11 mouse cellular contexts compared by ENCODE assay signal in the genomic region with DNA sequence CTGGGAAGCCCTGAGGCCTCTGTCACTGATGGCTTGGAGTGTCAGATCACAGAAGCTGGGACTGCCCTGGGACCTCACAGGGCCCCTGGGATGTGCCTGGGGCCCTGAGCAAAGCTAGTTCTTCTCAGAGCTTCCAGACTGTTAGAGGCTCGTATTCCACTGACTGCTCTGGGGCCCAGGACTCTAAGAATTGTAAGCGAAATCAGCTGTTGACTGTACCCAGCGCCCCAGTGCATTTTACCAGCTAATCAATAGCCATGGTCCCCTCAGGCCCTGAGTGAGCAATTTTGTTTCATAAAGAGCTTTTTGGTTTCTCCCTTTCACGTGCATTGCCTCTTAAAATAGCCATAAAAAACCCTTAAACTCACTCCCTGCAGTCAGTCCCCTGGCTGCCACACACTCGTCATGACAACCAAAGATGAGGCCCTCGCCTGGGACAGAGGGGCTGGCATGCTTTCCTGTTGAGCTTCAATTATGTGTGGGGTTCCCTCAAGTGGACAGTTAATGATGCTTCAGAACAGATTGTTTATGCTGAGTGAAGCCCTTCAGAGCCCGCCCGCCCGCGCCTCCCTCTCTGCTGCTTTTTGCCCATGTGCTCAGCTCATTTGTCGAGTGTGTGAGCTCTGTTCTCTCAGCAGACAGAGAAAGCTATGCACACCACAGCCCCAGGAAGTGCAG. TPM values are rescaled to one million over a fixed set of nuclear protein-coding genes. Genes with fewer than 3 reads are reported as not detected.
DNase-seq lines count a peak whose midpoint lies in the region; ATAC-seq and TF ChIP-seq lines count a peak whose summit lies in the region.
"Had no signal": no experiment of that assay in that cellular context is flagged by ENCODE, and none has a peak within 500 bp of the region (broad histone marks: within the 10 kb centered on the region; RNA-seq: fewer than 3 reads in every experiment).

No protein-coding gene starts in this region.

- no peak for DNase-seq in frontal cortex, postnatal 10 days (ENCODE audit: low spot score in 2 of 2)
- peak; percentile 35 for DNase-seq in neural tube, embryonic 11.5 days (ENCODE audit: low spot score)
- DNase-seq in neural tube, embryonic 10.5 days (ENCODE audit: extremely low spot score, low spot score): no peak
- peak; percentile 67 for DNase-seq in lung, postnatal 10 days
- DNase-seq in stomach, postnatal 0 days (ENCODE audit: low spot score): no peak
- DNase-seq in adipocyte (ENCODE audit: low spot score): no peak
- DNase-seq in spleen, postnatal 36 days (ENCODE audit: low spot score in 2 of 2): no peak
- DNase-seq: heart, postnatal 14 days had no signal

- TF ChIP-seq EP300 in stomach, postnatal 0 days (optimal IDR thresholded peaks at IDR 0.05): no peak

- H3K27ac ChIP-seq in neural tube, embryonic 11.5 days (ENCODE audit: low read depth, low read length): peak overlapping the region; percentile 35; the same call in 1 of the 2 replicates
- H3K27ac ChIP-seq in stomach, postnatal 0 days (replicated peaks): no peak overlapping the region
- H3K27ac ChIP-seq: liver, embryonic 15.5 days had no signal

- peaks cover 4% of the 10 kb centered on the region for H3K4me1 ChIP-seq in neural tube, embryonic 11.5 days (ENCODE audit: control insufficient read depth, insufficient read depth, low read length)
- H3K4me1 ChIP-seq in stomach, postnatal 0 days (replicated peaks; ENCODE audit: control insufficient read depth, insufficient read depth): no peaks in the 10 kb centered on the region

- H3K36me3 ChIP-seq in neural tube, embryonic 11.5 days (ENCODE audit: control insufficient read depth, insufficient read depth, low read length): no peaks in the 10 kb centered on the region; the same call in 1 of the 2 replicates
- no peaks in the 10 kb centered on the region for H3K36me3 ChIP-seq in stomach, postnatal 0 days (ENCODE audit: control insufficient read depth, insufficient read depth, low read length)

- H3K4me2 ChIP-seq in neural tube, embryonic 11.5 days (ENCODE audit: low read depth): no peak overlapping the region
- no peak overlapping the region for H3K4me2 ChIP-seq in stomach, postnatal 0 days (replicated peaks; ENCODE audit: low read depth)
- H3K4me2 ChIP-seq: liver, embryonic 15.5 days had no signal

- peak; percentile 23; the same call in 1 of the 2 replicates for TF ChIP-seq CTCF in stomach, postnatal 0 days (IDR thresholded peaks at IDR 0.05; ENCODE audit: low read depth)

- WGBS in neural tube, embryonic 11.5 days: 36% methylated on average over 11 of the region's 11 CpGs
- WGBS in stomach, postnatal 0 days: 53% methylated on average over 11 of the region's 11 CpGs

- H3K4me3 ChIP-seq in neural tube, embryonic 11.5 days (ENCODE audit: low read depth, low read length): no peak overlapping the region
- H3K4me3 ChIP-seq in stomach, postnatal 0 days (ENCODE audit: low read depth, low read length): no peak overlapping the region
- H3K4me3 ChIP-seq: liver, embryonic 15.5 days had no signal

- H3K9me3 ChIP-seq in neural tube, embryonic 11.5 days (ENCODE audit: control insufficient read depth, low read length): no peaks in the 10 kb centered on the region
- no peaks in the 10 kb centered on the region for H3K9me3 ChIP-seq in stomach, postnatal 0 days (ENCODE audit: control insufficient read depth, low read length)
- H3K9me3 ChIP-seq: liver, embryonic 15.5 days had no signal

- H3K27me3 ChIP-seq in neural tube, embryonic 11.5 days (ENCODE audit: control insufficient read depth, insufficient read depth, low read length): no peaks in the 10 kb centered on the region
- H3K27me3 ChIP-seq in stomach, postnatal 0 days (ENCODE audit: control insufficient read depth, insufficient read depth, low read length): no peaks in the 10 kb centered on the region
- H3K27me3 ChIP-seq: liver, embryonic 15.5 days had no signal

- peak; percentile 67; the same call in 1 of the 2 replicates for ATAC-seq in frontal cortex, adult (ENCODE audit: low TSS enrichment)
- peak; percentile 35; the same call in 1 of the 2 replicates for ATAC-seq in neural tube, embryonic 11.5 days (ENCODE audit: insufficient read depth, low FRiP score, low TSS enrichment)
- ATAC-seq in stomach, postnatal 0 days (ENCODE audit: low FRiP score, low TSS enrichment): no peak

- no peak overlapping the region for H3K9ac ChIP-seq in neural tube, embryonic 11.5 days (ENCODE audit: low read length)
- H3K9ac ChIP-seq in stomach, postnatal 0 days (ENCODE audit: low read length): no peak overlapping the region
- H3K9ac ChIP-seq: liver, embryonic 15.5 days had no signal

RNA-seq across cellular contexts. Expression of gene Rnf8, which starts 25.2 kb away (rescaled TPM):
- 109 and 112 TPM in 2 replicates for polyA plus RNA-seq in neural tube, embryonic 11.5 days (2014; fragmentation: Nextera tagmentation; extraction: Ambion mirVana)
- 32.6 and 34.4 TPM in 2 replicates for polyA plus RNA-seq in stomach, postnatal 0 days (2015; fragmentation: Nextera tagmentation; extraction: Ambion mirVana)

RNA-seq across cellular contexts. Expression of gene Gm28043, which starts 25.3 kb away (rescaled TPM):
- 2.7 and 2.9 TPM in 2 replicates for polyA plus RNA-seq in neural tube, embryonic 11.5 days (2014; fragmentation: Nextera tagmentation; extraction: Ambion mirVana)
- polyA plus RNA-seq in stomach, postnatal 0 days (2015; fragmentation: Nextera tagmentation; extraction: Ambion mirVana): 1.1 TPM in 2 replicates

RNA-seq across cellular contexts. Expression of gene Tmem217, which starts 37.2 kb away (rescaled TPM):
- 0.35 and 0.45 TPM in 2 replicates for polyA plus RNA-seq in neural tube, embryonic 11.5 days (2014; fragmentation: Nextera tagmentation; extraction: Ambion mirVana)
- polyA plus RNA-seq in stomach, postnatal 0 days (2015; fragmentation: Nextera tagmentation; extraction: Ambion mirVana): 0.22 and 0.42 TPM in 2 replicates

RNA-seq across cellular contexts. Expression of gene Tbc1d22b, which starts 39.8 kb away (rescaled TPM):
- polyA plus RNA-seq in neural tube, embryonic 11.5 days (2014; fragmentation: Nextera tagmentation; extraction: Ambion mirVana): 19.9 and 22.1 TPM in 2 replicates
- 6.9 and 7.8 TPM in 2 replicates for polyA plus RNA-seq in stomach, postnatal 0 days (2015; fragmentation: Nextera tagmentation; extraction: Ambion mirVana)

RNA-seq across cellular contexts. Expression of gene Gm17657, which starts 39.9 kb away (rescaled TPM):
- polyA plus RNA-seq in neural tube, embryonic 11.5 days (2014; fragmentation: Nextera tagmentation; extraction: Ambion mirVana): not detected in 2 replicates
- polyA plus RNA-seq in stomach, postnatal 0 days (2015; fragmentation: Nextera tagmentation; extraction: Ambion mirVana): not detected in 2 replicates
- polyA plus RNA-seq: liver, embryonic 15.5 days; small intestine, adult 2 months had no signal

Comparison
In these comparisons a context has a peak if more than half of its experiments do, and no peak if none do; other contexts are left out.
1. DNase-seq: peak in neural tube, embryonic 11.5 days (single experiment) and lung, postnatal 10 days (single experiment); none in frontal cortex, postnatal 10 days (0 of 2), neural tube, embryonic 10.5 days (single experiment), stomach, postnatal 0 days (single experiment), adipocyte (single experiment) and spleen, postnatal 36 days (0 of 2).